Mouse (Mus musculus) CH12F3 (cell line): ENCODE measurements around the gene Hoxd8.

ENCODE experiments used
- in situ Hi-C: fragments of 300-500 bp; cut with MboI; formaldehyde crosslinking; loops from 2 replicates; pipeline ENCODE4 v1.14.3; 2020; ENCODE audit warnings: low sequenced_read_pairs

Hoxd8 gene

DNA sequence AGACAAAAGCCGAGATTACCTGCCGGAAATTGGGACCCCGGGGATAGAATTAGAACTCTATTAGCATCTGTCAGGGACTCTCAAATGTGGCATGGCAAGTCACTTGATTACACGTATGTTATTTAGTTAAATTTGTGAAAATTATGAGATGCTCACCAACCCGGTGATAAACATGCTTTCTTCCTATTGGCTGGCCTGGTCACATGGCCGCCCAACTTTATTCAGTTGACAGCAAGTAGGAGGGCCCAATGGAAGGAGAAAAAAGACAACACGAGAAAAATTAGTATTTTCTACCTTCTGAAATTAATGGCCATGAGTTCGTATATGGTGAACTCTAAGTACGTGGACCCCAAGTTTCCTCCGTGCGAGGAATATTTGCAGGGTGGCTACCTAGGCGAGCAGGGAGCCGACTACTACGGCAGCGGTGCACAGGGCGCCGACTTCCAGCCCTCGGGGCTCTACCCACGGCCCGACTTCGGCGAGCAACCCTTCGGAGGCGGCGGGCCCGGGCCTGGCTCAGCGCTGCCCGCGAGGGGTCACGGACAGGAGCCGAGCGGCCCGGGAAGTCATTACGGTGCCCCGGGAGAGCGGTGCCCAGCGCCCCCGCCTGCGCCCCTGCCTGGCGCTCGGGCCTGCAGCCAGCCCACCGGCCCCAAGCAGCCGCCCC, 22.7 kb downstream of the Hoxd8 start:
- in situ Hi-C loops, result no loop called here

DNA sequence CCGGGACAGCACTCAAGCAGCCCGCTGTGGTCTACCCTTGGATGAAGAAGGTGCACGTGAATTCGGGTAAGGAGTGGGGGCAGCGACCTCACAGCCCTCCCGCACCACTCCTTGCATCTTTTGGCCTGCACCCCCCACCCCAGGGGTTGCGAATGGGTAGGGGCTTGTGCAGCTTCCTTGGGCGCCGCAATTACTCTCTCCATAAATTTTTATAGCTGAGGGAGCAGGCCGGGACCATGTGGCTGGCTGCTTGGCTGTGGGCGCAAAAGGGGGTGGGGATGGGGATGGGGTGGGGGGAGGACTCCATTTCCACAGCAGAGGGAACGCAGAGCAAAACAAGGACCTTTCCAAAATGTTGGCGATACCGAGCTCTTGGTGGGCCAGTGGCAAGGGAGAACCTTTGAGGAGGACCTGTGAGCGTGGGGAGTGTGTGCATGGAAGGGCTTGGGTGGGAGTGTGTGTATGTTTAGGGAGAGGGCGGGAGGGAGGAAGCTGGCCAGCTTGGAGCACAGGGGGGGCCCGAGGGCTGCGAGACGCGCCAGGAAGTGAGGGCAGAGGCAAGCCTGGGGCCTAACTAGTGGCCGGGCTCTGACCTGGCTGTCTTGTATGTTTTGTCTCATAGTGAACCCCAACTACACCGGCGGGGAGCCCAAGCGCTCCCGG, 23.4 kb downstream of the Hoxd8 start:
- in situ Hi-C loops, result no loop called here

DNA sequence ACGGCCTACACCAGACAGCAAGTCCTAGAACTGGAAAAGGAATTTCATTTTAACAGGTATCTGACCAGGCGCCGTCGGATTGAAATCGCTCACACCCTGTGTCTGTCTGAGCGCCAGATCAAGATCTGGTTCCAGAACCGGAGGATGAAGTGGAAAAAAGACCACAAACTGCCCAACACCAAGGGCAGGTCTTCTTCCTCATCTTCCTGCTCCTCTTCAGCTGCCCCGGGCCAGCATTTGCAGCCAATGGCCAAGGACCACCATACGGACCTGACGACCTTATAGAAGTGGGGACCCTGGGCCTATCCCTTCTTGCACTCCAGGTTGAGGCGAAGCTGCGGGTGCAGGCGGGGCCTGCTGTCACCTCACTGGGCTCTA, 23.9 kb downstream of the Hoxd8 start:
- in situ Hi-C loops, result no loop called here

DNA sequence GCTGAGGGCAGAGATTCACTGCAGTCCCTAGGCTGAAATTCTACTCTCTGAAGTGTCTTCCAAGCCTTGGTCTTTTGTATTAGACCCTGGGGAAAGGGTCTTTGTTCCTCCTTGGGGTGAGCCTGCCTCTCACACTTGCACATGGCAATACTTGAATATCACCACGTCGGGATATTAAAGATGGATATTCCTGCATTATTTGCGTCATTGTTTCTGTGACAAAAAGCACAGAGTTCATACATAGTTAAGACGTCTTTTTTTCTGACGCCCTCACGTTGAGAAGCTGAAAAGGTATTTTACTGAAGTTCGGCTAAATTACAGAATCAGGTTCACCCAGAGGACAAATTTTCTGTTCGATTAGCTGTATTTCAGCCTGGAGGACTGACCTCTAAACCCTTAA, 25.9 kb downstream of the Hoxd8 start:
- in situ Hi-C loops, result no loop called here

DNA sequence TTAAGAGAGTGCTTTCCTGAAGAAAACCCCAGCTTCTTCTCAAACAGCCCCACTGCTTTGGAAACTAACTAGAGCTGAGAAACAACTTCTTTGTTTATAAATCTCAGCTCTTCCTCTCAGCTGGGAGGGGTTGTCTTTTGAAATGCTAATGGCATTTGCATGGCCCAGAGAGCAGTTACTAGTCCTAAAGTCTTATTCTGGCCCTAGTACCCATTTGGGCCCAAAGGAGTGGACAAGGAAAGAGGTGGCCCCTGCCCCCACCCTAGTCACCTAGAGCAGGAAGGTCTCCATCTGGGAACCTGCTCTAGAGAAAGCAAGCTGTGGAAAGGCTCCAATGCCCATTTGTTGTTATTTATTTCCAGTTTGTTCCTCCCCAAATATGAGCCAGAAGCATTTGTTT, 26.6 kb downstream of the Hoxd8 start:
- in situ Hi-C loops, result no loop called here

DNA sequence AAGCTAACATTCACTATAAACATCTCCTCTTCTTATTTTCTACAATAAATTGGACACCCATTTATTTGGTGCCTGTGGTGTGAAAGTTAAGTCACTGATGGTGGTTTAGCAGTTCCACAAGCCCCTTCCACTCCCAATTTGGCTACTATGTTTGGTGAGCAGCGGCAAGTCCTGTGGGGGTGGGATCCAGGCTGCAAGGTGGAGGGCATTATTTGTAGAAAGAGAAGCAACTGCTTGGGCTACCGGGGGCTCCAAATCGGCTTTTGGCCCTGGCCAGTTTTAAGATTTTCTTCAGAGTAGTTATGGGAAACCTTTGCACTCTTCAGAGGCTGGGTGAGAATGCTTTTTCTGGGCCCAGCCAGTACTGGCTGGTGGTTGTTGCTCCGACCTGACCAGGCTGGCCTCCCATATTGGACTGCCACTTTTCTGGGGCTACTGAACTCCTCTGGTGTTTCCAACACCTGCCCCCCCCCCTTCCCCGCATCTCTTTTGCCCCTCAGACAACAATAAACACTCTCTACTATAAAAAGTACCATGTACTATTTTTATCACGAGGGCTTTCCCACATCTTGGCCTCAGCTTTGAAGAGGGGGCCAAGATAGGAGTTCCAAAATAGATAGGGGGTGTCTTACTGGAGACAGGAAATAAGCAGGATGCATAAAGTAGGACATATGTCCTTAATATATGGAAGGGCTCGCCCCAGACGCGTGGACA, 27.5 kb downstream of the Hoxd8 start:
- in situ Hi-C loops, result no loop called here

DNA sequence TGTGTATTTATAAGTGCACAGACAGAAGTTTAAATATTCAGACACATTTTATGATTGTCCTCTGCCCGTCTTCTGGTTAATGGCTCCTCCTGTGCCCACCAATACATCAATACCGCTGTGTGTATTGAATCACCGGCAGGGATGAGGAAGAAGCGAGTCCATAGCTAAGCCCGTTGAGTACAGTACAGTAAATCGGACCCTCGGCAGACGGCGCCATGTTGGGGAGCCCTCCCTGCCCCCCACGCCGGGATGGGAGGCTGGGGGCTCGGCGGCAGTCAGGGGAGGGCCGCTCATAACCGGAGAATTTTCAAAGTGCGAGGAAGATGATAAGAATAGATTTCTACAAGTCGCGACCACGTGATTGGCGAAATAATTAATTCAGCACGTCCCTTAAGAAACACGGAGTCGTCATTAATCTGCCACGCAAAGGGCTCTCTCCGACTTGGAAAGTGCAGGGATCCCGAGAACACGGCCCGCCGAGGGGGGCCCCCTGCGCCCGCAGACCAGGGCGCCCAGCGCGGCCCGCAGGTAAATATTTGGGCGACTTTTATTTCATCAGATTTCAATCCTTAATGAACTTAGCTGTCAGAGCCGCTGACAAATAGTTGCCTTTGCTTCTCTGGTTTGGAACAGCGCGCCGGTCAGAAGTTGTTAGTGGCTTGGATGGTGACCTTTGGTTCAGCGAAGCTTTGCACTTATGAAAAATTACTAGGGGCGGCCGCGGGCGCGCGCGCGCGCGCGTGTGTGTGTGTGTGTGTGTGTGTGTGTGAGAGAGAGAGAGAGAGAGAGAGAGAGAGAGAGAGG, 28.3 kb downstream of the Hoxd8 start:
- in situ Hi-C loops, result no loop called here

DNA sequence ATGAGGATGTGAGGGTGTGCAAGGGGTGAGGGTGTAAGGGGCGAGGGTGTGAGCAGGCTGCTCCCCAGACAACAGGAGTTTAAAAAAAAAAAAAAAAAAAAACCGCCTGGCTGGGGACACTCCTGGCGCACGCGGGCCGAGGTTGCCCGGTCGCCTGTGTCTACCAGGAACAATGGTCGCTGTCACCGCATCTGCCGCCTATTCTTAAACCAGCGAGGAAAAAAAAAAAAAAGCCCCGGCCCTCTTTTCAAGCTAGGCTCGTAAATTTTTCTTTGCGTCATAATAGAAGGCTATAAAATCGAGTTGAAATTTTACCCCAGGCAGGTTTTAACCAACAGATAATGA, 28.9 kb downstream of the Hoxd8 start:
- in situ Hi-C loops, result no loop called here

DNA sequence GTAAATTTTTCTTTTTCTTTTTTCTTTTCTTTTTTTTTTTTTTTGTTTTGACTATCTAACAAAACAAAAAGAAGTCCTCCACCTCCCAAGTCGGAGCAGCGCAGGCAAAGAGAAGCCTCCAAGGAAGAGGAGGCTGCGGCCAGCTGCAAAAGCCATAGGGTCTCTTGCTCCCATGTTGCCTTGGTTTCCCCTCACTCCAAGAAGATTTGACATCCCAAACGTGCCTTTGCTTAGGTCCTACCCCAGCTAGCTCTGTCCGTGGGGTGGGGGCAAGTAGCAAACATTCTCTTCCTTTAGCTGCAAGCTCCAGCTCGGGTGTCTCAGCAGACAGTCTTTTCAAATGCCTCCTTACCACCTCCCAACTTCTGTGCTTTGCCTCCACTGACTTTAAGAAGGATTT, 29.4 kb downstream of the Hoxd8 start:
- in situ Hi-C loops, result no loop called here

DNA sequence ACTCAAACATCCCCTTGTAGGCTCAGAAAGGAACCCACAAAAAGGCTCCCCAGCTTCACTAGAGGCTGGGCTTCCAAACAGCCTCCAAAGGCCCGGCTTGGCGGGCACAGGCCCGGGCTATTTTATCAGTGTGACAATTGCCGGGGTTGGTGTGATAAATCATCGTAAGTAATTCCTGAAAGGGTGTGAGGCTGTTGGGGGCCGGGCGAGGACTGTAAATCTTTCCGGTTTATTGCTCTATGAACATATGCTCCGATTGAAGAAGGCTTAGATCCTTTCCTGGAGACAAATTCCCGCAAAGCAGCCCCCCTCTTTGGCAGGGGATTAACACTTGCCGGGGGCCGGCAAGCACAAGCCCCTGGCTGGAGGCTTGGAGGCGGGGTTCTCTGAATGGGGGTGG, 30.0 kb downstream of the Hoxd8 start:
- in situ Hi-C loops, result no loop called here

DNA sequence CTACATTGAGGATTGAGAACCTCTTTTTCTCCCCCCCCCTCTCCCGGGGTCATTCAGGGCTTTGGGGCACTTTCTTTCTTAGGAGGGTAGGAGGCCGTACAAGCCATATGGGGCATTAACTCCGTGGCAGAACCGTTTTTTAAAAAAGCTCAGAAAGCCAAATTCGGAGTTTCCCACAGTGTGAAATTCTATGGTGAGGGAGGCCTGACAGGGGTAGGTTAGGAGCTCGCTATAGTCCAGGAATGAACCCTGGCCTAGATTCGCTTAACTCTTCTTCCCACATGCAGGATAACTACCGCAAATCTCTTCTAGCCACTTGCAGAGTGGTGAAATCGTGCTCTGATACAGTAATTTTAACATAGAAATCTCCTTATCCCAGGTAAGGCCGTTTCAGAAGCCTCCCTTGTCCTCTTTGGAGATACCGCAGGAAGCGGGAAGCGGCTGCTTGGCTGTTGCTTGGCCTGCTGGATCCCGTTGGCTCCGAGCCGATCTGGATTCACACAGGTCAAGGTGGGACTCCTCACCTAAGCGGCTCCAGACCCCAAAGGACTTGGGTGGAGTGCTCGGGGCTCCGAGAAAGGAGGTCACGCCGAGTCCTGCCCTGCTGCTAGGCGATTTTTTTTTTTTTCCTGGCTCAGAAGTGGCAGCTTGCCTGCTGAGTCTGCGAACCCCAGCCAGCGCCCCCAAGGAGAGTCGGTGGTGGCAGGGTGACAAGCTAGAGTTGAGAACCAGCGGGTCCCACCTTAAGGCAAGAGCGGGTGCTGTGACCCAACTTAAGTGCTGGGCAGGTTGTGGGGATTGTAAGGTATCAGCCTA, 30.8 kb downstream of the Hoxd8 start:
- in situ Hi-C loops, result no loop called here

DNA sequence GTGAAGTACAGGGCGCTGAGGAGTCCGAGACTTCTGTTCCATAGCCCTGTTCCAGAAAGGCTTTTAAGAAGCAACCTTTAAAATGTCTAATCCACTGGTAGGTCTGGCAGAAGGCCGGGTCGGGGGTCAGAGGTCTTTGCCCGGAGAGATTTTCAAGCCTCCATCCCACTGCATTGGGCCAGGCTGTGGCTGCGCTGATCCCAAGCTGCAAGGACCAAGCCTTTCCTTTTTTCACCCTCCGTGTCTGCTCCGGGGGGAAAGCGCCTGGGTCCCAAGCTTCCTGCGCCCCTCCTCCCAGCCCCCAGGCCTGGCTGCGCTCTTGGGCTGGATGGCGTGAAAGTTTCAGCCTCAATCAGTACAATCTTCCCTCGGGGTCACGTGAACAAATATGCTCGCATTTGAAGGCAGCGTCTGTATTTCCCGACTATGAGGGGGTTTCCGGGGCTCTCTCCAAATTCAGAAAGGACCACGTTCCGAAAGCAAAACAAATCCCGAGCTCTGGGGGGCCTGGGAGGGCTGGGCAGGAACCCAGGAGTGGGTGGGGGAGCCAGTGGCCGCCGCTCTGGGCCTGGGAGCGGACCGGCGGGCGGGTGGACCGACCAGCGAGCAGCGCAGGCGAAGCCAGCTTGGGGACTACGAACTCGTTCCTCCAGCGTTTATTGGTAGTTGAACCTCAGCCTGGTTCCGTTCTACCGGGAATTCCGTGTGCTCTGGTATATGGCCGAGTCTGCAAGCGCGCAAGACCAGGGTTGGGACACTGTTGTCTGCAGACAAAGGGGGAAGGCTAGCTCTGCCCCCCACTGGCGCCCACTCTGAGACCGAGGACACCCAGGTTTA, 31.7 kb downstream of the Hoxd8 start:
- in situ Hi-C loops, result no loop called here

DNA sequence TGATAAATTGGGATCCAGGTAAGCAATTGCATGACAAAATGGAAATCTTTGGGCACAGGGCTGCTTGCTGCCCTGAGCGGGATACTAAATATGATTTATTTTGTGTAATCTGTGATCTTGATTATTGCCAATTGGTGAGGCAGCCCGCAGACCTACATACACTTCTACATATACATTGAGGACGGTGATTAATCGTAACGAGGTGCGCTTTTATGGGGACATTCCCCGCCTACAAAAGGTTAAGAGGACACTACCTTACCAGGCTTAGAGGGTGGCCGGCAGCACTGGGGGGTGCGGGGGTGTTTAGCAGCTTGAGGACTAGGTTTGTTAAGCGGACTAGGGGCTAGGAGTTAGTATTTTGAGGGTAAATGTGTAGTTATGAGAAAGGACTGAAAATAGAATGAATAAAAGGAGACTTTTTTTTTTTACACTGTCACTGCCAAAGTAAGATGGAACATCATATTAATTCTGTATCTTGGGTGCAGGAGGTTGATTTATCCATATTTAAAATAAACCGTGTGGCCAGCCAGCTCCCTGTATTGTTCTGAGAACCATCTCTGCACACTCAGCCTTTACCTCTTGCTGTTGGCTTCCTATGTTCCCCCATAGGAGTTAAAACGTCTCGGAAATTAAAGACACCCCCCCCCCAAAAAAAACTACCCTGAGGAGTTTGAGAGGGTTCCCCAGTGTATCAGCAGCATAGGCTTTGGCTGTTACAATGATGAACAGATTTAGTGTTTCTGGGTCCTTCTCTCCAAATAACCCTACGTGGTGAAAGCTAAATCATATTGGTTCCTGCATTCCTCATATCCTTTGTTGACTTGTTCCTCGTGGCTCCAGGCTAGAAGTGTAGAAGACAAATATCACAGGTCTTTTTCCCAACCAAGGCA, 32.5 kb downstream of the Hoxd8 start:
- in situ Hi-C loops, result no loop called here

DNA sequence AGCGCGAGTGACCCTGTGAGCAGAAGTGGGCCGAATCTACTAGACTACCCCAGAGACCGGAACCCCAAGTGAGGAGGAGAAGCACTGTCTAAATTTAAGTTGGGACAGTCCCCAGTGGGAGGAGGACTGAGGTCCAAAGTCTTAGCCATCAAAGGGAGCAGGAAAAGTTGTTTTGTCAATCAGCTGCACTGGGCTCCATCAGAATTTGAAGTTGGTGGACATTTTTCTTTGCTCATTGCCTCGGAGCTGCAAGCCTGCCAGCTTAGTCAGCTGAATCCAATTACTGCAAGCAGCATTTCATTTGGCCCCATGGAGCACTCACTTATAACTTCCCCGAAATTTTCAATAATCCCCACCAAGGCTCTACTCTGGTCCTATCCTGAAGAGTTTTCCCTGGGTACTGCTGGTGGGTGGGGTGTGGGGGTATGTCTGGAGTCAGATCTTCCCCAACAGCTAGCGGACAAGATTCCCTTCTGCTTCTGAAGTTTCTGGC, 33.2 kb downstream of the Hoxd8 start:
- in situ Hi-C loops, result no loop called here

DNA sequence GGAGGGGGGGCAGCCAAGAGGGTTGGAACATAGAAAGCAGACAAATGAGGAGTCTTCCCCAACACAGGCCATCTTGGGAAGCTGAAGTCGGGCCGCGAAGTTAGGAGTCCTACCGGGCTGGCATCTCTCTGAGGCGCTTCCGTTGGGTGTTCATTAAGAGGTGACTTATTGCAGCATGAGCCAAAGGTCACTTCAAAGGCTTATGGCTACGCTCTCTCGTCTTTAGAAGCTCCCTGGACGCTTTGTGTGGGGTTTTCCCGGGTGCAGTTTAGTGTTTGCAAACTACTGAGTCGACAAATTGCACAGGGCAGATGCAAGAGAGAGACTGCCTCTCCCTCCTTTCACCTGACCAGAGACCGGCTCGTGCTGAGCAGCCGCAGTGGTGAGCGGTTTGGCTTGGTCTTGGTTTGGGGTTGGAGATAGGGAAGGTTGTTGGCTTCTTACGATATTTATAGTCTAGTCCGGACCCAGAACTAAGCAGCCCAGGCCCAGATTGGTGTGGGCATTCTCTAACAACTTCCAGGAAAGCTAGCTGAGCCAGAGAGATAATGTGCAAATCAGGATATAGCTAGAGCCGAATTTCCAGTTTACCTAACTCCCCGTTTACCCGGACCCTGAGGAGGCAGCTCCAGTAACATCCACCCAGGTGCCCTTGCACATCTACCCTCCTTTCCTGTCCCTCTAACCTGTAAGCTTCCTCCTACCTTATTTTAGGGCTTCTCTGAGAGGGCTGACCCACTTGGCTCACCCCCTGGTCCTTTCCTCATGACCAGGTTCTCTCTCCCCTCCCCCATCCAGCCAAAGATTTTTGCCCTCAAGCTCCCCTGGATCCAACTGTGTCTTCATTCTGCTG, 34.4 kb downstream of the Hoxd8 start:
- in situ Hi-C loops, result no loop called here

DNA sequence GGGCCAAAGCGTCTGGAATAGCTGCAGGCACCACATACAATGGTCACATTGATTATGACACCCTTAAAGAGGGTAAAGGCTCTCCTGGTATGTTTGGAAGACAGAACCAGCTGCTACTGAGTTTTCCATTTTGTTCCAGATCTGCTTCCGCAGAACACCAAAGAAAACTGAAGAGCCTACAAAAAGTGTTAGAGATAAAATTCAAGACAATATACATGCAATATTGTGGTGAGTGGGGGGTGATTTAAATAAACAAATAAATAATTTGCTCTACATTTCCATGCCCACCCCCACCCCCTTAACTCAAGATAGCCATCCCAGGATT, 35.0 kb downstream of the Hoxd8 start:
- in situ Hi-C loops, result no loop called here

DNA sequence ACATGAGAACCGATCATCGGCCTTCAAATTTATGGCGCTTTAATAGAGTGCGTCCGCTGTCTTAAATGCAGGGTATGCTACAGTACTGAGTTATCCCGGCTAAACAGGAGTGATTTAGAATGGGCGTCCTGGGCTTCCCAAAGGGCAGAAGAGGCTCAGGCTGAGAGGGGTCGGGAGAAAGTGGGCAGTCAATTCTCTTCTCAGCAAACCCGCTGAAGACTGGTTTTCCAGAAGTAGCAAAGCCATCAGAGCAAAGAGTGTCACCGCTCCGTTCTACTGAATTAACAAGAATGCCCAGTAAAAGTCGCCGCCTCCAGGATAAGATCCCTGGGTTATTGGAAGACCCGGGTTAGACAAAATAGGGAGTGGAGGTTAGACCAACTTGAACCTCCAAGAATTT, 35.5 kb downstream of the Hoxd8 start:
- in situ Hi-C loops, result no loop called here
